Mouse (Mus musculus) cerebellum, adult 2 months (tissue): Measurements from ENCODE around the gene Slc45a1.

Source experiments
- CTCF ChIP-seq: fragments of 200-500 bp; IDR thresholded peaks from 2 replicates; pipeline ENCODE4 v1.5.1; 2011; ENCODE audit warnings: low read depth, mild to moderate bottlenecking, control low read depth, low read length, moderate library complexity, borderline replicate concordance; ENCODE audit not compliant: insufficient read depth
- POLR2A ChIP-seq: fragments of 200-500 bp; IDR thresholded peaks from 2 replicates; pipeline ENCODE4 v1.6.1; 2011; ENCODE audit warnings: low read length, control low read depth, borderline replicate concordance; ENCODE audit not compliant: insufficient read depth

DNA sequence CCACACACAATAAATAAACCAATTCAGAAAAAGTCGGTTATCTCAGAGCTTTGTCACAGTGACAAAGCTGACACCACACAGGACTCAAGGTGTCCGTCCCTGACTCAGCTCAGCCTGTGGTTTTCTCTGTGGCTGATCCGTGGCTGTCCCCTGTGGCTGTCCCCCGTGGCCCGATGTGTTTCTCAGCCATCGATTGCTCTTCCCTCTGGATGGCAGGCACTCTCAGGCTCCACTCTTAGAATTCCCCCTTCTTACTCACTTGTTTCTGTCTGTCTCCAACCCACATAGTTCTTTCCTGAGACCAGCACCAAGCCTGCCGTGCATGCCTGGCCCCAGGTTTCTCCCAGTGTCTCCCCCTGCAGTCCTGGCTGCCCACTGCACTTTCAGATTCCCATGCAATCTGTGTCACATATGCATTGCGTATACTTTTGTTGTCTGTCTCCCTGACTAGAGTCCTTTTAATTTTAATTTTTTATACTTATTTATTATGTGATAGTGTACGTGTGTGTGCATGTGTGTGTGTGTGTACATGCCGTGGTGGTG is 41.0 kb upstream of the Slc45a1 start:
- TF ChIP-seq CTCF (no peak), POLR2A (no peak)
